In genomic region chr2:70091801-70092522, GRCm38 (mm10) we compare ENCODE assay signal across 10 mouse cellular contexts. TPM values are rescaled to one million over a fixed set of nuclear protein-coding genes. Genes with fewer than 3 reads are reported as not detected.
DNase-seq lines count a peak whose midpoint lies in the region; ATAC-seq lines count a peak whose summit lies in the region.
"Had no signal": no experiment of that assay in that cellular context is flagged by ENCODE, and none has a peak within 500 bp of the region (broad histone marks: within the 10 kb centered on the region; RNA-seq: fewer than 3 reads in every experiment).

No protein-coding gene starts in this region.

- peak; percentile 54 for DNase-seq in lung, postnatal 36 days
- DNase-seq in lung, postnatal 10 days, result no peak
- peak; percentile 28 for DNase-seq in ZHBTc4 (ENCODE audit: low read depth, low spot score)
- peak; percentile 11 for DNase-seq in thymus, postnatal 25 days
- no peak for DNase-seq in c-Kit-positive CD71-positive TER-119-positive erythroid progenitor cells, embryonic 14.5 days (ENCODE audit: low spot score)
- DNase-seq in ovary, postnatal 14 days (ENCODE audit: low spot score), result no peak
- DNase-seq: layer of hippocampus, postnatal 36 days; retina, postnatal 1 day had no signal

- ATAC-seq in megakaryocyte, adult 5-6 weeks (ENCODE audit: poor library complexity, severe bottlenecking), result peak; percentile 71
- ATAC-seq: hindbrain, embryonic 16.5 days had no signal

RNA-seq across cellular contexts. Expression of gene Myo3b, which starts 53.0 kb away (rescaled TPM):
- total RNA-seq in megakaryocyte, adult 5-6 weeks (2015), result 0.05 TPM in 1 of 2 replicates, not detected in the other
- 0.07 TPM in 1 of 2 replicates, not detected in the other for total RNA-seq in megakaryocyte, adult 5-6 weeks (2017)

Comparison
In these comparisons a context has a peak if more than half of its experiments do, and no peak if none do; other contexts are left out.
1. DNase-seq: peak in lung, postnatal 36 days (single experiment), ZHBTc4 (single experiment) and thymus, postnatal 25 days (single experiment); none in lung, postnatal 10 days (single experiment), c-Kit-positive CD71-positive TER-119-positive erythroid progenitor cells, embryonic 14.5 days (single experiment) and ovary, postnatal 14 days (single experiment).